Mouse (Mus musculus) layer of hippocampus, postnatal 36 days (tissue): ENCODE measurements at regions not wholly inside any gene's neighbourhood (a gene's known extent, or its start where the extent isn't known, plus 50 kb on each side); places are given as distances from the start of the nearest gene placed in this dataset.

Source experiments
- DNase-seq, 2 experiments: peaks; one replicate each; pipeline ENCODE4 v3.0.0; 2022

DNA sequence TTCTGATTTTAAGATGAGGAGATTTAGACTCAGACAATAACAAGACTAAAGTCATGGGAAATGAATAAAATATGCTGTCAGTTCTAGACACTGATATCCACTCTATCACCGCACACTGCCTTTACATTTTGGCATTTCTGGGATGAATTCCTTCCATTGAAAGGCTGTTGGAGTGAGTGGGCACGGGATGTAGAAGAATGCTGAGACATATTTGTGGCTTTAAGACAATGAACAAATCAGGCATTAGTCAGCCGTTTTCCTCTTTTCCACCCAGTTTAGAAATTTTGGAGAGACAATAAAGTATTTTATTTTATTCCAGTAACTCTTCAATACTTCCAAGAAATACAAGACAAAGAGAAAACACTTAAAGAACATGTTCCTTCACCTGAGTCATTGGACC, 61.2 kb upstream of the Slit2 start:
- DNase-seq = no peak

- peak in 1 of 2 experiments; percentile 2 for DNase-seq
Measured at GRCm38 (mm10) chr5:47930234-47930633, 52.7 kb upstream of the Slit2 start.
